Mouse (Mus musculus) myocyte (in vitro differentiated cells): ENCODE measurements around the gene 1700012B09Rik.

Experiments
- MYOG ChIP-seq, 3 experiments: IDR thresholded peaks; one replicate each; pipeline ENCODE4 v1.6.1; 2011; ENCODE audit warnings: control low read depth in 2 of 3, low read depth in 2 of 3, mild to moderate bottlenecking in 2 of 3; ENCODE audit not compliant: insufficient read length in 2 of 3, control insufficient read depth in 1 of 3, insufficient read depth in 1 of 3
- POLR2A ChIP-seq: IDR thresholded peaks from one replicate; pipeline ENCODE4 v1.6.1; 2011; ENCODE audit warnings: low read depth, mild to moderate bottlenecking, control low read depth, moderate library complexity; ENCODE audit not compliant: insufficient read length
- POLR2AphosphoS2 ChIP-seq: IDR thresholded peaks from one replicate; pipeline ENCODE4 v1.6.1; 2011; ENCODE audit warnings: low read depth, control low read depth; ENCODE audit not compliant: insufficient read length
- USF1 ChIP-seq: IDR thresholded peaks from one replicate; pipeline ENCODE4 v1.6.1; 2011; ENCODE audit warnings: low read depth, mild to moderate bottlenecking, control low read depth, moderate library complexity

- TF ChIP-seq POLR2A (no peak), MYOG (IDR thresholded peaks at IDR 0.05; ENCODE audit: control insufficient read depth in 1 of 3, insufficient read depth in 1 of 3, insufficient read length in 2 of 3, low read depth in 2 of 3) (no peak), POLR2AphosphoS2 (no peak), USF1 (no peak)
Observed at GRCm38 (mm10) chr9:14752001-14752522, 18.8 kb downstream of the 1700012B09Rik start, which contains the start of gene Fut4.
